Mouse (Mus musculus) hindbrain, embryonic 13.5 days (tissue): ENCODE data around the gene Ap4s1. TPM values are rescaled to one million over a fixed set of nuclear protein-coding genes. Genes with fewer than 3 reads are reported as not detected.
A peak's percentile ranks its signal among the peaks of the same experiment; 100 is the strongest.
"Not testable (repeated sequence)": the region's sequence is repeated elsewhere in the genome, so short reads cannot be mapped to it uniquely, and the experiment has no call there.

Source experiments
- ATAC-seq: fragments of 200-750 bp; cut with Nextera tagmentation; 2 replicates; pipeline ENCODE4 v1.8.0; 2017; ENCODE audit warnings: moderate TSS enrichment; ENCODE audit not compliant: low FRiP score
- H3K27ac ChIP-seq: fragments of 300-500 bp; sonication (generic); 2 replicates; pipeline ENCODE4 v1.5.1; 2015; ENCODE audit warnings: inconsistent platforms, mild to moderate bottlenecking, moderate library complexity
- H3K27me3 ChIP-seq: fragments of 300-500 bp; sonication (generic); 2 replicates; pipeline ENCODE4 v1.6.1; 2015; ENCODE audit warnings: mild to moderate bottlenecking, inconsistent platforms
- H3K36me3 ChIP-seq: fragments of 300-500 bp; sonication (generic); 2 replicates; pipeline ENCODE4 v1.6.1; 2015; ENCODE audit warnings: mild to moderate bottlenecking, inconsistent platforms
- H3K4me1 ChIP-seq: fragments of 300-500 bp; sonication (generic); replicated peaks from 2 replicates; pipeline ENCODE4 v1.6.1; 2015; ENCODE audit warnings: inconsistent platforms
- H3K4me2 ChIP-seq: fragments of 300-500 bp; sonication (generic); 2 replicates; pipeline ENCODE4 v1.6.1; 2015; ENCODE audit warnings: inconsistent platforms, mild to moderate bottlenecking, moderate library complexity
- H3K4me3 ChIP-seq: fragments of 300-500 bp; sonication (generic); 2 replicates; pipeline ENCODE4 v1.5.1; 2015; ENCODE audit warnings: mild to moderate bottlenecking, inconsistent platforms
- H3K9ac ChIP-seq: fragments of 300-500 bp; sonication (generic); 2 replicates; pipeline ENCODE4 v1.6.1; 2015; ENCODE audit warnings: mild to moderate bottlenecking, inconsistent platforms
- H3K9me3 ChIP-seq: fragments of 300-500 bp; sonication (generic); 2 replicates; pipeline ENCODE4 v1.6.1; 2016; ENCODE audit warnings: inconsistent platforms
- WGBS: fragments of 180-500 bp; shearing (Covaris S2); methylation state at CpG from one replicate; pipeline ENCODE4 v1.1.7; 2015; 5-methylcytosine and 5-hydroxymethylcytosine counted together
- polyA plus RNA-seq: library from polyadenylated mRNA; unstranded; fragments of >200 nt; fragmentation: Nextera tagmentation; extraction: Ambion mirVana; gene quantifications from 2 replicates; pipeline ENCODE4 v1.2.1, GENCODE M21; 2015

Ap4s1 gene
- polyA plus RNA-seq, 1 experiment from 2014 or later = 56.2 TPM

- WGBS = under 1% methylated on average over 55 of the region's 56 CpGs
- H3K27me3 ChIP-seq = no peaks in the 10 kb centered on the region
Observed at GRCm38 (mm10) chr12:51691845-51692632, 1.2 kb downstream of the Ap4s1 start, which contains the start of gene Strn3. Strn3 (minus strand) TSS chr12:51691897.

DNA sequence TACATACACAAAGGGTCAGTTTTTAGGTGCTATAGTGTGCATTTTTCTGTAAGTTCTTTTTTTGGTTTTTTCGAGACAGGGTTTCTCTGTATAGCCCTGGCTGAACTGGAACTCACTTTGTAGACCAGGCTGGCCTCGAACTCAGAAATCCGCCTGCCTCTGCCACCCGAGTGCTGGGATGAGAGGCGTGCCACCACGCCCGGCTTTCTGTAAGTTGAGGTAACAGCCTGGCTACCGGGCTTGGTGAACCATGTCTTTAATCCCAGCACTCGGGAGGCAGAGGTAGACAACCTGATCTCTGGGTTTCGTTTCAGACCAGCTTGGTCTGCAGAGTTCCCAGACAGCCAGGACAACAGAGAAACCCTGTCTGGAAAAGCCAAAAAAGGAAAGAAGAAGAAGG lies 2.0 kb downstream of the Ap4s1 start:
- not testable (repeated sequence) for H3K27me3 ChIP-seq, H3K9ac ChIP-seq, ATAC-seq, H3K27ac ChIP-seq, H3K9me3 ChIP-seq, H3K36me3 ChIP-seq
- peak overlapping the region; percentile 98; the same call in 1 of the 2 replicates for H3K4me3 ChIP-seq
- 85% methylated on average over 10 of the region's 10 CpGs for WGBS
- H3K4me2 ChIP-seq = peak overlapping the region; percentile 81
- H3K4me1 ChIP-seq = peaks cover 14% of the 10 kb centered on the region

More at GRCm38 (mm10) chr12:51691845-51692632, 1.2 kb downstream of the Ap4s1 start, which contains the start of gene Strn3:
- peaks cover 14% of the 10 kb centered on the region for H3K4me1 ChIP-seq
- H3K4me3 ChIP-seq = peak within 1 kb of the TSS; percentile 98
- peak within 1 kb of the TSS; percentile 100 for H3K27ac ChIP-seq
- no peaks in the 10 kb centered on the region for H3K36me3 ChIP-seq
- peak within 1 kb of the TSS; percentile 81 for H3K4me2 ChIP-seq
- H3K9me3 ChIP-seq = no peaks in the 10 kb centered on the region
- peak within 1 kb of the TSS; percentile 99 for H3K9ac ChIP-seq
- peak; percentile 97 for ATAC-seq

GRCm38 (mm10) chr12:51693419-51693818 lies 2.6 kb downstream of the Ap4s1 start:
- H3K4me2 ChIP-seq = no peak overlapping the region
- no peak for ATAC-seq
- no peaks in the 10 kb centered on the region for H3K36me3 ChIP-seq
- peaks cover 14% of the 10 kb centered on the region for H3K4me1 ChIP-seq
- H3K27ac ChIP-seq = no peak overlapping the region
- H3K4me3 ChIP-seq = no peak overlapping the region
- H3K9me3 ChIP-seq = no peaks in the 10 kb centered on the region
- WGBS = 83% methylated on average over 3 of the region's 3 CpGs
- H3K9ac ChIP-seq = no peak overlapping the region
- H3K27me3 ChIP-seq = no peaks in the 10 kb centered on the region

- Histone ChIP-seq H3K4me1 (peaks cover 10% of the 10 kb centered on the region), H3K4me3 (no peak overlapping the region), H3K27me3 (no peaks in the 10 kb centered on the region), H3K27ac (no peak overlapping the region), H3K9me3 (no peaks in the 10 kb centered on the region), H3K36me3 (no peaks in the 10 kb centered on the region), H3K9ac (no peak overlapping the region), H3K4me2 (no peak overlapping the region)
- ATAC-seq = no peak
Observed at GRCm38 (mm10) chr12:51694096-51694495, 3.3 kb downstream of the Ap4s1 start.

- Histone ChIP-seq H3K4me3 (no peak overlapping the region), H3K9ac (no peak overlapping the region), H3K27me3 (no peaks in the 10 kb centered on the region), H3K4me1 (peaks cover 4% of the 10 kb centered on the region), H3K27ac (no peak overlapping the region), H3K36me3 (no peaks in the 10 kb centered on the region), H3K4me2 (no peak overlapping the region), H3K9me3 (no peaks in the 10 kb centered on the region)
- ATAC-seq = no peak
- 89% methylated on average over 1 of the region's 1 CpGs for WGBS
Observed at GRCm38 (mm10) chr12:51694966-51695365, 4.1 kb downstream of the Ap4s1 start.

DNA sequence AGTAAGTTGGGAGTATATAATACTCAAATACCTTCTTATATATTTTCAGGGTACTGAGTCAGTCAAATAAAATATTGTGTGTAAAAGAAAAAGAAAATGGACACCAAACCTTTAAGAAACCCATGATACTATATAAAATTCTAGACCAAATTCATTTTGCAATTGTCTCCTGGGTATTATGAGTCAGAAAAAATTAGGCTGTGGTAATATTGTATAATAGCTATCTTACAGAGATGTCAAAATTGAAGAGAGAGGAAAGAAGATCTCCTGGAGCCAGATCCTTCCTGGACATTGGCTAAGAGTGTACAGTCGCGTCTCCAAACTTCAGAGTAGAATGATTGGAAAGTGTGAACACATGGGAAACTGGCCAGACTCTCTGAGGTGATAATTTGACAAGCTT lies 5.3 kb downstream of the Ap4s1 start:
- H3K4me1 ChIP-seq = peaks cover 4% of the 10 kb centered on the region
- no peaks in the 10 kb centered on the region for H3K27me3 ChIP-seq
- H3K27ac ChIP-seq = no peak overlapping the region
- 88% methylated on average over 2 of the region's 2 CpGs for WGBS
- no peaks in the 10 kb centered on the region for H3K9me3 ChIP-seq
- H3K4me2 ChIP-seq = no peak overlapping the region
- H3K4me3 ChIP-seq = no peak overlapping the region
- ATAC-seq = no peak
- no peak overlapping the region for H3K9ac ChIP-seq
- H3K36me3 ChIP-seq = no peaks in the 10 kb centered on the region

DNA sequence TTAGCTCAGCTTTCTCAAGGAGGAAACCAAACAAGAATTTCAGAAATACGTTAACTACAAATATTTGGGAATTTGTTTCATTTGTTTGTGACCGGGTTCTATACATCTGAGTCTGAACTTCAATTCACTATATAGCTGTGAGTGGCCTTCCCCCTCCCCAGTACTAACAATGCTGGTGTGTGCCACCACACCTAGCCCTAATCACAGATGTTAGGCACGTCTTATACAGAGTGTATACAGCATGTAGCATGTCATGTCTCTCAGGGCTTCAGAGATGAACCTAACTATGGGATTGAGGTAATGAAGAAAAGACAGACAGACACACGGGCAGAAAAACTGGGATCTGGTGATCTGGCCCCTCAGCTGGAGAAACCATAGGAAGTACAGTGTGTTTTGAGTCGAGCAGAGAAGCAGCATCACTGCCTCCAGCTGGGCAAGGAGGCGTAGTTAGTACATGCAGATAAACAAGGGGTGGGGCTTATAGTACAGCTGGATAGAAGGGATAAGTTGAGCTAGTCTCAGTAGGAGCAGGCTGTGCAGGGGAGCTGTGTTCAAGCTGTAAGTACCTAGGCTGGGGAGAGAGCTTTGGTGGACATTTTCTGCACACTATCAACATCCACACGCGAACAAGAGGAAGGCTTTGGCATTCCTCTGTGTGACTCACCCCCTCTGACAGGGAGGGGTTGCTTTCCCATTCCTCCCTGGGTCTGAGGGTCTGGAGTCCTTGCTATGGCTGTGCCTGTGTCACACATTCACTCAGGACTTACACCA lies 9.0 kb downstream of the Ap4s1 start:
- Histone ChIP-seq H3K4me2 (no peak overlapping the region), H3K36me3 (no peaks in the 10 kb centered on the region), H3K9me3 (no peaks in the 10 kb centered on the region), H3K27ac (no peak overlapping the region), H3K27me3 (no peaks in the 10 kb centered on the region), H3K4me1 (no peaks in the 10 kb centered on the region), H3K9ac (no peak overlapping the region), H3K4me3 (no peak overlapping the region)
- no peak for ATAC-seq
- WGBS = 63% methylated on average over 8 of the region's 8 CpGs

DNA sequence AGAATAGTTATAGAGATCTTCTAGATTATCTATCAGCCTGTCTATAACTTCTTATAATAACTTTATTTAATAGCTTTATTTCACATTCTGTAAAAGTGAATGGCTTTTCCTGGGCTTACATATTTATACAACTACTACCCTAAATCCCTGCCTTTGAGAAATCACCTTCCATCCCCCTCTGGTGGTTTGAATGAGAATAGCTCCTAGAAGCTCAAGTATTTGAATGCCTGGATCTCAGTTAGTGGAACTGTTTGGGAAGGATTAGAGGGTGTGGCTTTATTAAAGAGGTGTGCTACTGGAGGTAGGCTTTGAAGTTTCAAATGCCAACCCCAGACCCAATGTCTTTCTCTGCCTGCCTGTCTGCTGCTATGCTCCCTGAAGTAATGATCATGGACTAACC lies 10.9 kb downstream of the Ap4s1 start:
- Histone ChIP-seq H3K4me3 (no peak overlapping the region), H3K27ac (no peak overlapping the region), H3K9me3 (no peaks in the 10 kb centered on the region), H3K36me3 (no peaks in the 10 kb centered on the region), H3K27me3 (no peaks in the 10 kb centered on the region), H3K4me2 (no peak overlapping the region), H3K9ac (no peak overlapping the region), H3K4me1 (no peaks in the 10 kb centered on the region)
- ATAC-seq = no peak

GRCm38 (mm10) chr12:51703859-51704258 lies 13.0 kb downstream of the Ap4s1 start:
- H3K4me2 ChIP-seq = no peak overlapping the region
- no peaks in the 10 kb centered on the region for H3K4me1 ChIP-seq
- no peak for ATAC-seq
- H3K9me3 ChIP-seq = no peaks in the 10 kb centered on the region
- no peaks in the 10 kb centered on the region for H3K36me3 ChIP-seq
- 19% methylated on average over 1 of the region's 1 CpGs for WGBS
- no peak overlapping the region for H3K9ac ChIP-seq
- H3K27ac ChIP-seq = no peak overlapping the region
- no peak overlapping the region for H3K4me3 ChIP-seq
- H3K27me3 ChIP-seq = no peaks in the 10 kb centered on the region

- ATAC-seq = no peak
- H3K9ac ChIP-seq = no peak overlapping the region
- 71% methylated on average over 7 of the region's 7 CpGs for WGBS
- H3K36me3 ChIP-seq = no peaks in the 10 kb centered on the region
- H3K9me3 ChIP-seq = no peaks in the 10 kb centered on the region
- H3K4me2 ChIP-seq = no peak overlapping the region
- H3K4me1 ChIP-seq = no peaks in the 10 kb centered on the region
- H3K27ac ChIP-seq = no peak overlapping the region
- no peaks in the 10 kb centered on the region for H3K27me3 ChIP-seq
- H3K4me3 ChIP-seq = no peak overlapping the region
Observed at GRCm38 (mm10) chr12:51704572-51704971, 13.7 kb downstream of the Ap4s1 start.

DNA sequence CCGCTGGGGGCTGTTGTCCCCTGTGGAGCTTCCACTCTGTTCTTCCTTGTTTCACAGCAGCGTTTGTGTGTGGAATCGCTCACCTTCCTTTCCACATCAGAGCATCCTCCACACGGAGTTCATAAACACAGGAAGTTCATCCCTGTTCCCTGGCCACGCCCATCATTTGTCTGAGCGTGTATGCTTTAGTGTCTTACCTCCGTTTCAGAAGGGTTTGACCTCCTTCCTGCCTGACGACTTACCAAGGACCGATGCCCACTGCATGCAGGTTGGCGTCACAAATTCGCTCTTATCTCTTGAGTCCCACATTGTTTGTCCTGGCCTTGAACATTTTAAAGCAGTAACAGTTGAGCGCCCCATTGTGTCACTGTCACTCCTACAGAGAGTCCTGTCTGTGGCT lies 14.9 kb downstream of the Ap4s1 start:
- Histone ChIP-seq H3K9me3 (no peaks in the 10 kb centered on the region), H3K27ac (no peak overlapping the region), H3K27me3 (no peaks in the 10 kb centered on the region), H3K9ac (no peak overlapping the region), H3K4me3 (no peak overlapping the region), H3K36me3 (no peaks in the 10 kb centered on the region), H3K4me2 (no peak overlapping the region), H3K4me1 (no peaks in the 10 kb centered on the region)
- ATAC-seq = no peak
- WGBS = 79% methylated on average over 12 of the region's 12 CpGs

GRCm38 (mm10) chr12:51706673-51707235 lies 15.9 kb downstream of the Ap4s1 start:
- WGBS = 92% methylated on average over 5 of the region's 5 CpGs
- Histone ChIP-seq H3K4me1 (no peaks in the 10 kb centered on the region), H3K9ac (no peak overlapping the region), H3K27ac (no peak overlapping the region), H3K9me3 (no peaks in the 10 kb centered on the region), H3K27me3 (no peaks in the 10 kb centered on the region), H3K4me3 (no peak overlapping the region), H3K36me3 (no peaks in the 10 kb centered on the region), H3K4me2 (no peak overlapping the region)
- no peak for ATAC-seq
